Mouse (Mus musculus): ENCODE measurements around the gene Arntl.

Arntl gene

DNA sequence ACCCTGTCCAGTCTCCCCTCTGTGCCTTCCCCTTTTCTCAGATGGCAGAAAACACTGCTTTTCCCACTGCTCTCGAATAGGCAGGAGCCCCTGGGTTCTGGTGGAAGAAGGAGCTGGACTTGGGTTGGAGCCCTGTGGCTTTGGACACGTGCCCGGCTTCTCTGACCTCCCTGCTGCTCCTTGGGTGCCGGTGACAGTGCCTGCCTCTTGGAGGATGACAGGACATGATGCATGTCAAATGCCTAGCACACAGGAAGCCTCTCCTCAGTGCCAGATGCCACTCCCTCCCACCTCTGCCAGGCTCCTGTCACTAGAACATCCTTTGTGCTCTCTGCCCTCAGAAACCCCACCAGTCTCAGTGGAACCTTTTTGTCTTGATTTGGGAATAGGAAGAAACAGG lies 3.2 kb downstream of the Arntl start:
- DNase-seq = peak; percentile 50

GRCm38 (mm10) chr7:113214245-113215169 lies 7.2 kb downstream of the Arntl start:
- DNase-seq = no peak

DNA sequence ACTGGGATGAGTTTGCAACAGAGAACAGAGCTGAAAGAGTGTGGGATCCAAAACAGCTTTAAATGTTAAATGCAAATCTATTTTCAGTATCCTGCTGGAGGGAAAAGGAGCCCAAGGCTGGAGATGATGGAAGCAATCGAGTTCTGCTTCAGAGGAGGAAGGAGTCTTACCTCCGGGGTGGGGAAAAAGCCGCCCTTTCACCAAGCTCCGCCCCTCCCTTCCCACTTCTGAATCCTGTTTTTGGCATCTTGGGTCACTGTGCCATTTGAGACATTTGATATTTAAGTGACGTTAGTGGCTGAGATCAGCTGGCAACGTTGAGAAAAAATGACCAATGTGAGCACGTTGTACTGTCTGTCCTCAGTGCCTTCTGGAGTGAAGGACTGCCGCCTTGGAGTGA lies 8.9 kb downstream of the Arntl start:
- DNase-seq = peak; percentile 42

DNA sequence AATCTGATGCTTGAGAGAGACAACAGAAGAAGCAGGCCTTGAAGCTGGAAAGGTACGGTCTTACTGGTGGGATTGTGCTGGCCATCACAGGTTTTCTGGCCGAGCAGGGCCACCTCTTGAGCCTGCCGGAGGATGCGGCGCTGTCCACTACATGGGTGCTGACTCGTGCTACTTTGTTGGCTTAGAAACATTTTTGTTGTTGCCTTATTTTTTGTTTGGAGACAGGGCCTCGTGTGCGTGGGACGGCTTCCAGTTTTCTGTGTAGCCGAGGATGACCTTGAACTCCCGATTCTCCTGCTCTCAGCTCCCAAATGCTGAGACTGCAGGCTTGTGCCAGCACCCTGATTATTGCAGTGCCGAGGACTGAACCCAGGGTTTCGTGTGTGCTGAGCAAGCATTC lies 12.2 kb downstream of the Arntl start:
- DNase-seq = peak; percentile 20

DNA sequence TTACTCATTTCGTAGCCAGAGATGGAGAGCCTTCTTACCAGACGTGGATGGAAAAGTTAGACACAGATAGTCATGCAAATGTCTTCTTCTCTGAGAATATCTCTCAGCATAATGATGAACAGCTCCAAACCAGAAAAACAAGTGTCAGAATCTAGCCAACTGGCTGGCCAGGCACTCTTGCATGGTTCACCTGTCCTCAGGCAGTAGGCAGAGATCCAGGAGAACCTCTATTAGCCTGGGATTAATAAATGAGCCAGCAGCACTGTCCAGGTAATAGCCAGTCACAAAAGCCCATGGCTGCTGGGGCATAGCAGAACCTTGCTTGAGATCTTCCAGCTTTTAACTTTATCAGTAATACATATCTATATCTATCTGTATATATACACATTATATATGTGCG lies 12.6 kb downstream of the Arntl start:
- no peak for DNase-seq

- DNase-seq = no peak
Observed at GRCm38 (mm10) chr7:113220691-113221238, 13.5 kb downstream of the Arntl start.

- no peak for DNase-seq
Observed at GRCm38 (mm10) chr7:113222821-113223220, 15.6 kb downstream of the Arntl start.

DNA sequence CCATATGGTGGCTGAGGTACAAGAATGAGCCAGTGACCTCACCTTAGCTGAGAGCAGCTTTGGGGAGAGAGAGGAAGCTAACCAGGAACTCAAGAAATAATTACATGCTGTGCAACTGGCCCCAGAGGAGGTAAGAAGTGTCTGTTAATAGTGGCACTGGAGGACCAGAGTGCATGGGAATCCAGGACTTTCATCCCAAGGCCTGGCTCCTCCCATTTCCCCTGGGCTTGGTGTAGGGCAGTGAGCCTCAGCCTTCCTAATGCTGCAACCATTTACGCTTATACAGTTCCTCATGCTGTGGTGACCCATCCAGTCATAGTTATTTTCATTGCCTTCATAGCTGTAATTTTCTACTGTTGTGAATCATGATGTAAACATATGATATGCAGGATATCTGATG lies 17.4 kb downstream of the Arntl start:
- no peak for DNase-seq

- no peak for DNase-seq
Observed at GRCm38 (mm10) chr7:113228498-113228897, 21.2 kb downstream of the Arntl start.

- DNase-seq = no peak
Observed at GRCm38 (mm10) chr7:113236135-113236534, 28.9 kb downstream of the Arntl start.

- no peak for DNase-seq
Observed at GRCm38 (mm10) chr7:113238365-113238764, 31.1 kb downstream of the Arntl start.

DNA sequence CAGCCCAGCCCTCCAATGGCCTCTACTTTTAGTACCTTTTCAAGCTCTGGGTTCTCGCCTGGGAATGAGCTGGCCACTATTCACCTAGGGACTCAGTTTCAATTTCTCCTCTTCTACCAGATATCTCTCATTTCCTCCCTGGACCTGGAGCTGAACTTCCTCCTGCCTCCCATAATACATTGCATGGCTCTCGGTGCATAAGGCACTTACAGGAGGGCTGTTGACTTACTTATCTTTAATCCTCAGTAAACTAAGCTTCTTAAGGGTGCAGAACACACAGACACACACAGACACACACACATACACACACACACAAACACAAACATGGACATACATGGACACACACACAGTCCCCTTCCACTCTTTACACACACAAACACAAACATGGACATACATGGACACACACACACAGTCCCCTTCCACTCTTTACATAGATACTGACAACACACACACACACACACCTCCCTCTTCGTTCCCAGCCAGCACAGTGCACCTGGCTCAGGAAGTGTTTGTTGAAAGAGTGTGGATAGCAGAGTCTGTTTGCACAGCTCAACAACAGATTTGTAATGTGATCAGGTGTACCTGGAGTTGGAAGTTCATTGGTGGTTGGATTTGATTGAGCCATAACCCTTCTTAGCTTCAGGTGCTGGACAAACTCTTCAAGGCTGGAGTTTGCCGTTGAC lies 32.3 kb downstream of the Arntl start:
- DNase-seq = peak; percentile 43

- peak; percentile 33 for DNase-seq
Observed at GRCm38 (mm10) chr7:113240438-113240837, 33.2 kb downstream of the Arntl start.

DNA sequence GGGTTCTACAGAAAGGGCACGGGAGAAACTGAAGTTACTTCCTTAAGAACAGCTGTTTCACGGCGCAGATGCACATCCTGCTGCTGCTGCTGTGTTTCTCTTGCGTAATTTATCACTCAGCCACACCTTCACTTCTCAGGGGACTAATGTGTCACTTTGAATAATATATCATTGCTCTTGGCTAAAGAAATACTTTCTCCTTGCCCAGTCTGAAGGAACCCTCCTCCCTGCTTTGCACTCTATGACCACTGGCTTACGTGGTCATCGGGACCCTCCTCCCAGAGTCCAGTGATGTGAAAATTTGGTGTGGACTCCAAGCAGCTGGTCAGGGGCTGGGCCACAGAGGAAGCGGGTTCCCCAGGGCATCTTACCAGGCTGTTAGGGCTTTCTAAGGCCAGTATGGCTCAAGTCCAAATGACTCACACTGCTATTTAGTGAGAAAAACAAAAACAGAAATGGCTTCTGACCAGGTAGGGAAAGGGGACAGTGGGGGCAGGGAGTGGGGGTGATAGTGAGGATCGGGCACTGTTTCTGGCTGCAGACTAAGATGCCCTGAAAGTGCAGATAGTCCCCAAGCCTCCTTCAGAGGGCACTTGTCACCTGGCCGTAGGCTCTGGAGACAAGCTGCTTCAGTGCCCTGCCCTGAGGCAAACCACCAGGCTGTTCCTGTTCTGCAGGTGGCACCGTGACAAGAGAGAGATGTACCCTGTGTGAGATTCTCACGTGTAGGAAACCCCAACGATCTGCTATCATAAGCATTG lies 34.8 kb downstream of the Arntl start:
- peak; percentile 32 for DNase-seq

DNA sequence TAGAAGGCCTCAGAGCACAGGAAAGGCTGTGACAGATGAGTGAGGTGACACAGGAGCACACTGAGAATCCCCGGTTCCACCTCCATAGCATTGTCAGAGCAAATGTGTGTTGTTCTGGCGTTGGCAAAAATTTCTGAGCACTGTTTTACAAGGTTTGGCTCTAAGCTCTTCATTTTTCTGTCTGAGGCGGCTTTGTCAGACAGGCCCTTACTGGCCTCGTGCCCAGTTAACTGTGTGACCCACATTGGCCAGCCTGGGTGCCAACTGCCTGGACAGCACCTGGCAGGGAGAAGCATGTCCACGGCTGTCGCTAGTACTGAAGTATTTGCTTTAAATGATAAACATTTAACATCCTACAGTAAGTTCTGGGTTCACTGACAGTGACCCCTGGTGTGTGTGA lies 35.4 kb downstream of the Arntl start:
- peak; percentile 55 for DNase-seq

GRCm38 (mm10) chr7:113245144-113245543 lies 37.9 kb downstream of the Arntl start:
- DNase-seq = no peak

- no peak for DNase-seq
Observed at GRCm38 (mm10) chr7:113246512-113246911, 39.2 kb downstream of the Arntl start.

DNA sequence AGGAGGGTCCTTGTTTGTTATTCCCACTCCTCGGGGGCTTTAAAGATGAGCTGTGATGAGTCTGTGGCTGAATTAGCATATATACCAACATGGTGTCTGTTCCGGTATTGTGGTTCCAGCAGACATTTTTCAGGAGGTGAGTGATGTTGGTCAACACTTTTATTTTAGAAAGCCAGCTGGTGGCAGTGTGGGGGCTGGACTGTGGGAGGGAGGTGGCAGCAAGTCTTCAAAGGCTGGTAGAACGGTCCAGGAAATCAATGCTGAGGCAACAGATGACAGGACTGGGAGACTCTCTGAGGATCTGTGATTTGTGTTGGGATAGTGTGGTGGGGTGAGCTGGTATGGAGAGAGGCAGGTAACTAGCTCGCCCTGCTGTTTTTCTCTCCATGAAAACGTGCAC lies 39.9 kb downstream of the Arntl start:
- no peak for DNase-seq

DNA sequence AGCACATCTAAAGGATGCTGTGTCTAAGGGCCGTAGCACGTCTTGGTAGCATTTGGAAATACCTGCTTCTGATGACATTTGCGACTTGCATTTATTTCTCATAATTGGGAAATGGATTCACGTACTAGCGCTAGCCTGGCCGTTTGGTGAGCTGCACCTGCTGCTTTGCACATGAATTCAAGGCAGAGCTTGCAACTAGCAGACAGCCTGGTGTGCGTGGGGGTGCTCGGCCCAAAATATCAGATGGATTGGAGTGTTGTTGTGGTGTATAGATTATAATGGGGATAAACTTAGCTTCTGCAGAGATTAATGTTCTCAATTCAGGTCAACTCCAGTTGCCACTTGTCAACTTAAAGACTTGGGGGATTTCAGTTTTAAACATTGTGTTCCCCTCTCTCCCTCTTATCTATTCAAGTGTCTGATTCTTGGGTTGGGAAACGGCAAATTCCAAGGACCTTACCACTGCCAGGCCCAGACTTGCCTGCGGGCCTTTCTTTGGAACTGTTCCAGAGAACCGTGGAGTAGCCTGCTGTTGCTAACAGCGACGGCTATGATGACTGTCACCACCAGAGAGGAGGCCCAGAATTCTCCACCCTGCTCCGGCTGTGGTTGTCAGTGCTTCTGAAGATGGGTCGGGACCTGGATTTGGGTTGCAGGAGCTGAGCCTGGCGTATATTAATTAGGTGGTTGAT lies 42.0 kb downstream of the Arntl start:
- peak; percentile 80 for DNase-seq

- peak; percentile 52 for DNase-seq
Observed at GRCm38 (mm10) chr7:113250433-113250991, 43.2 kb downstream of the Arntl start.

DNA sequence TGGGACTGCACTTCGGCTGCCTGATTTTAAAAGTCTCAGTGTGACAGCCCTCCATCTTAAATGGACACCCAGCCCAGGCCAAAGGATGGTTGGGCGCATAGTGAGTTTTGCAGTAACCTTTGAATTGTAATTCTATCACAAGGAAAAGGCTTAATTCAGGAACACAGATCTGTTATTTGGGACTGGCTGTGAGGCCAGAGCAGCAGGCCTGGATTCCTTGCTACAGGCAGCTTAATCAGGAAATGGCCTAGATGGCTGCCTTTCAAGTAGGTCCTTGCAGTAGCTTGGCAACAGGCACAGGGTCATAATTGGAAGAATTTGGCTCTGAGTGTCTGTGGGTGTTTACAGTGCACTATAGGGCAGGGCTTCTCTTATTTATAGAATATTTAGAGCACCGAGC lies 43.7 kb downstream of the Arntl start:
- DNase-seq = peak; percentile 74

DNA sequence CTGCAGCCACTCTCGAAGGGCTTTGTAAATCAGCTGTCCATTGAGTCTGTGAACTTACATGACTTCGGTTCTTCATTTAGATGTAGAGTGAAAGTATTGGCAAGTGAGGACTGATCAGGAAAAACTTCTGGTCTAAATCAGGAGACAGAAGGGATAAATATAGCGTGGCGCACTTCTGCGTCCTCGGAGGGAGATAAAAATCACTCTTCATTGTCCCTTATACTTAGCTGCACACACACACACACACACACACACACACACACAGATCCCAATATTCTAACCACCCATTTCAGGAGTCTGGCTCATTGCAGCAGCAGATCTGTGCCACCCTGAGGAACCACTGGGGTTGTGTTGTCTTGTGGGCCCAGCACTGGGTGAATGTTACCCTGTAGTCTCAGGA lies 44.3 kb downstream of the Arntl start:
- no peak for DNase-seq

All from lung, postnatal 10 days (tissue).